Mouse (Mus musculus) bone marrow macrophage, adult 2 months (primary cell): ENCODE measurements around the gene Tap1. TPM values are rescaled to one million over a fixed set of nuclear protein-coding genes. Genes with fewer than 3 reads are reported as not detected.
A peak's percentile ranks its signal among the peaks of the same experiment; 100 is the strongest.
"Not testable (repeated sequence)": the region's sequence is repeated elsewhere in the genome, so short reads cannot be mapped to it uniquely, and the experiment has no call there.

Experiments
- H3K27ac ChIP-seq: 2 replicates; pipeline ENCODE4 v1.5.1; 2012; ENCODE audit warnings: low read depth, low read length; ENCODE audit not compliant: insufficient read depth
- H3K4me1 ChIP-seq: 2 replicates; pipeline ENCODE4 v1.6.1; 2012; ENCODE audit warnings: low read length; ENCODE audit not compliant: control insufficient read depth, insufficient read depth
- H3K4me3 ChIP-seq: 2 replicates; pipeline ENCODE4 v1.5.1; 2012; ENCODE audit warnings: mild to moderate bottlenecking, low read length, moderate library complexity; ENCODE audit not compliant: insufficient read depth
- CTCF ChIP-seq: IDR thresholded peaks from 2 replicates; pipeline ENCODE4 v1.5.1; 2012; ENCODE audit warnings: low read depth, mild to moderate bottlenecking, low read length, moderate library complexity
- POLR2A ChIP-seq: IDR thresholded peaks from 2 replicates; pipeline ENCODE4 v1.6.1; 2012; ENCODE audit warnings: mild to moderate bottlenecking, low read depth, low read length, borderline replicate concordance
- polyA plus RNA-seq: library from polyadenylated mRNA; stranded (reverse); fragments of >200 nt; gene quantifications from 2 replicates; pipeline ENCODE4 v1.2.4, GENCODE M21; 2012; ENCODE audit not compliant: missing spikeins, insufficient read depth, insufficient read length

Gene Tap1
- polyA plus RNA-seq = 56.2 and 60.8 TPM in 2 replicates

- Histone ChIP-seq H3K4me1 (peaks cover 7% of the 10 kb centered on the region; the same call in 1 of the 2 replicates), H3K27ac (peak within 1 kb of the TSS; percentile 89), H3K4me3 (peak within 1 kb of the TSS; percentile 81)
- no peak for TF ChIP-seq POLR2A
- no peak for TF ChIP-seq CTCF
Measured at GRCm38 (mm10) chr17:34187261-34187916, at the start of gene Tap1, which contains the start of gene Psmb9. Gene Tap1, plus strand, starts transcription at chr17:34187553. Gene Psmb9, minus strand, starts transcription at chr17:34187764.

GRCm38 (mm10) chr17:34137601-34138000 is 49.8 kb upstream of the Tap1 start:
- H3K27ac ChIP-seq = no peak overlapping the region
- TF ChIP-seq POLR2A (no peak), CTCF (no peak)
- H3K4me1 ChIP-seq = peaks cover 19% of the 10 kb centered on the region

GRCm38 (mm10) chr17:34138655-34139054 is 48.7 kb upstream of the Tap1 start:
- Histone ChIP-seq H3K4me1 (peaks cover 26% of the 10 kb centered on the region), H3K27ac (no peak overlapping the region), H3K4me3 (no peak overlapping the region)
- TF ChIP-seq POLR2A (no peak), CTCF (no peak)

More at GRCm38 (mm10) chr17:34137601-34138000, 49.8 kb upstream of the Tap1 start:
- H3K4me3 ChIP-seq = no peak overlapping the region

GRCm38 (mm10) chr17:34139416-34139815 is 47.9 kb upstream of the Tap1 start:
- Histone ChIP-seq H3K27ac (no peak overlapping the region), H3K4me1 (peaks cover 30% of the 10 kb centered on the region), H3K4me3 (no peak overlapping the region)
- TF ChIP-seq CTCF = no peak
- TF ChIP-seq POLR2A = no peak

- H3K27ac ChIP-seq = no peak overlapping the region
- peaks cover 27% of the 10 kb centered on the region for H3K4me1 ChIP-seq
- TF ChIP-seq CTCF = no peak
- TF ChIP-seq POLR2A = no peak
- no peak overlapping the region for H3K4me3 ChIP-seq
Measured at GRCm38 (mm10) chr17:34140240-34140639, 47.1 kb upstream of the Tap1 start.

GRCm38 (mm10) chr17:34141448-34141847 is 45.9 kb upstream of the Tap1 start:
- H3K4me1 ChIP-seq = peaks cover 25% of the 10 kb centered on the region
- TF ChIP-seq POLR2A (no peak), CTCF (no peak)
- H3K4me3 ChIP-seq = no peak overlapping the region
- H3K27ac ChIP-seq = no peak overlapping the region

- H3K4me1 ChIP-seq = peaks cover 25% of the 10 kb centered on the region
- peak overlapping the region; percentile 5; the same call in 1 of the 2 replicates for H3K4me3 ChIP-seq
- TF ChIP-seq CTCF = no peak
- no peak for TF ChIP-seq POLR2A
- peak overlapping the region; percentile 94 for H3K27ac ChIP-seq
Measured at GRCm38 (mm10) chr17:34142456-34143010, 44.8 kb upstream of the Tap1 start.

GRCm38 (mm10) chr17:34143033-34143432 is 44.3 kb upstream of the Tap1 start, which contains the start of gene H2-DMb2:
Gene H2-DMb2, plus strand, starts transcription at chr17:34143307.
- H3K4me1 ChIP-seq = peaks cover 25% of the 10 kb centered on the region
- TF ChIP-seq POLR2A (no peak), CTCF (no peak)
- H3K27ac ChIP-seq = peak within 1 kb of the TSS; percentile 94
- H3K4me3 ChIP-seq = peak within 1 kb of the TSS; percentile 28; the same call in 1 of the 2 replicates

GRCm38 (mm10) chr17:34143461-34143860 is 43.9 kb upstream of the Tap1 start:
- Histone ChIP-seq H3K4me3 (peak overlapping the region; percentile 28; the same call in 1 of the 2 replicates), H3K27ac (peak overlapping the region; percentile 94), H3K4me1 (peaks cover 25% of the 10 kb centered on the region)
- TF ChIP-seq POLR2A (no peak), CTCF (no peak)

- peaks cover 25% of the 10 kb centered on the region for H3K4me1 ChIP-seq
- H3K27ac ChIP-seq, H3K4me3 ChIP-seq: not testable (repeated sequence)
Measured at GRCm38 (mm10) chr17:34144221-34144620, 43.1 kb upstream of the Tap1 start.
